Mouse (Mus musculus): ENCODE measurements around the gene Ube2o. TPM values are rescaled to one million over a fixed set of nuclear protein-coding genes. Genes with fewer than 3 reads are reported as not detected.

Gene Ube2o
- polyA plus RNA-seq, 1 experiment = 43.6 TPM

DNA sequence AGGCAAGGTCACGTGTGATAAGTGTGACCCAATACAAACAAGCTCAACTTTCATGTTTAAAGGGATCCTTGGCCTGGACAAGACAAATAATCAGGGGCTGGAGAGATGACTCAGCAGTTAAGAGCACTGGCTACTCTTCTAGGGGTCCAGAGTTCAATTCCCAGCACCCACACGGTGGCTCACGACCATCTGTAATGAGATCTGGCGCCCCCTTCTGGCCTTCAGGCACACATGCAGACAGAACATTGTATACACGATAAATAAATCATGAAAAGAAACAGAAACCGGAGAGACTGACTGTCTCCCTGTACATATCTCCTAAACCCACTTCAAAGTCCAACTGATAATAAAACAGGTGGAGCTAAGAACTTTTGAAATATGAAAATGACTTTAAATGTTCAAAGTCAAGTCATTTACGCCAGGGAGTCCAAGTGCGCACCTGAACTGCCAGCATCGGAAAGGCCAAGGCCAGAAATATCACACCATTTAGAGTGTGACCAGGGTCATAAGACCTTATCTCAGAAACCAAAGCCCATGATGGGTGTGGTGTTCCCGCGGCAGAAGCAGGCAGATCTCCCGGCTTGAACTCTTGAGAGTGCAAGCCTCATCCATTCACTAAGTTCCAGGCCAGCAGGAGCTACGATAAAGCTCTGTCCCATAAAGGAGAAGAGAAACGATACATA is 92.4 kb downstream of the Ube2o start:
- Histone ChIP-seq H3K9ac (ENCODE audit: low read depth, poor library complexity, severe bottlenecking) (peak overlapping the region; percentile 83), H3K36me3 (ENCODE audit: control insufficient read depth, insufficient read depth, low read length, poor library complexity, severe bottlenecking) (peaks cover 24% of the 10 kb centered on the region), H3K27me3 (ENCODE audit: control insufficient read depth, insufficient read depth, low read length, poor library complexity, severe bottlenecking) (no peaks in the 10 kb centered on the region), H3K4me3 (ENCODE audit: low read depth, low read length) (peak overlapping the region; percentile 72), H3K9me3 (replicated peaks; ENCODE audit: control insufficient read depth, insufficient read depth, low read length, poor library complexity, severe bottlenecking) (no peaks in the 10 kb centered on the region), H3K27ac (ENCODE audit: insufficient read depth, low read length) (no peak overlapping the region; the same call in 1 of the 2 replicates), H3K4me1 (ENCODE audit: control insufficient read depth, insufficient read depth, low read length) (no peaks in the 10 kb centered on the region)
- no peak for TF ChIP-seq EP300 (IDR thresholded peaks at IDR 0.05; ENCODE audit: insufficient read depth, low read depth, low read length)
- peak; percentile 71 for TF ChIP-seq CTCF (IDR thresholded peaks at IDR 0.05; ENCODE audit: low read depth, low read length)

DNA sequence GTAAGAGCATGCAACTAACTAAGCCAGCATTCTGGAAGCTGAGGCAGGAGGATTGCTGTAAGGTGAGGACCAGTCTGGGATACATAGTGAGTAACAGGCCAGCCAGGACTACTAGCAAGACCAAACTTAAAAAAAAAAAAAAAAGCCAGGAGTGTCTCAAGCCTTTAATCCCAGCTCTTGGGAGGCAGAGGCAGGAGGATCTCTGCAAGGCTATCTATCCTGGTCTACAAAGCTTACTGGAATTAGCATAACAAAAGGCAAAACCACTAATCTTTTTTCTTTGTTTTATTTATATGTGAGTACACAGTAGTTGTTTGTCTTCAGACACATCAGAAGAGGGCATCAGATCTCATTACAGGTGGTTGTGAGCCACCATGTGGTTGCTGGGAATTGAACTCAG is 93.0 kb downstream of the Ube2o start:
- TF ChIP-seq EP300 (IDR thresholded peaks at IDR 0.05; ENCODE audit: insufficient read depth, low read depth, low read length) (no peak), POLR2A (IDR thresholded peaks at IDR 0.05; ENCODE audit: insufficient read depth, low read length) (no peak), CTCF (IDR thresholded peaks at IDR 0.05; ENCODE audit: low read depth, low read length) (no peak)
- Histone ChIP-seq H3K27ac (ENCODE audit: insufficient read depth, low read length) (no peak overlapping the region), H3K4me1 (ENCODE audit: control insufficient read depth, insufficient read depth, low read length) (no peaks in the 10 kb centered on the region), H3K27me3 (ENCODE audit: control insufficient read depth, insufficient read depth, low read length, poor library complexity, severe bottlenecking) (no peaks in the 10 kb centered on the region), H3K36me3 (ENCODE audit: control insufficient read depth, insufficient read depth, low read length, poor library complexity, severe bottlenecking) (peaks cover 27% of the 10 kb centered on the region), H3K9me3 (replicated peaks; ENCODE audit: control insufficient read depth, insufficient read depth, low read length, poor library complexity, severe bottlenecking) (no peaks in the 10 kb centered on the region), H3K4me3 (ENCODE audit: low read depth, low read length) (no peak overlapping the region), H3K9ac (ENCODE audit: low read depth, poor library complexity, severe bottlenecking) (no peak overlapping the region)

Other genes starting within 250 kb of the Ube2o start
- gene Foxj1, start 246.0 kb downstream of the Ube2o start, polyA plus RNA-seq (2011; ENCODE audit: insufficient read depth, insufficient read length, low read depth, missing spikeins) = 11.7 and 12.3 TPM in 2 replicates
- 23.1 and 31.8 TPM in 2 replicates for gene Rnf157, start 168.4 kb downstream of the Ube2o start, polyA plus RNA-seq (2011; ENCODE audit: insufficient read depth, insufficient read length, low read depth, missing spikeins)
- gene Ubald2, start 147.4 kb downstream of the Ube2o start, polyA plus RNA-seq (2011; ENCODE audit: insufficient read depth, insufficient read length, low read depth, missing spikeins) = 443 and 531 TPM in 2 replicates
- 0.58 and 1.3 TPM in 2 replicates for gene Qrich2, start 115.2 kb downstream of the Ube2o start, polyA plus RNA-seq (2011; ENCODE audit: insufficient read depth, insufficient read length, low read depth, missing spikeins)
- gene Prpsap1, start 87.2 kb downstream of the Ube2o start, polyA plus RNA-seq (2011; ENCODE audit: insufficient read depth, insufficient read length, low read depth, missing spikeins) = 116 and 120 TPM in 2 replicates
- gene Sphk1, start 50.5 kb downstream of the Ube2o start, polyA plus RNA-seq (2011; ENCODE audit: insufficient read depth, insufficient read length, low read depth, missing spikeins) = 0.64 and 0.88 TPM in 2 replicates
- gene Aanat, start 5.0 kb upstream of the Ube2o start, polyA plus RNA-seq (2011; ENCODE audit: insufficient read depth, insufficient read length, low read depth, missing spikeins) = not detected in 2 replicates
- 36.5 and 39.1 TPM in 2 replicates for gene Rhbdf2, start 45.6 kb upstream of the Ube2o start, polyA plus RNA-seq (2011; ENCODE audit: insufficient read depth, insufficient read length, low read depth, missing spikeins)
- gene Prcd, start 72.1 kb upstream of the Ube2o start, polyA plus RNA-seq (2011; ENCODE audit: insufficient read depth, insufficient read length, low read depth, missing spikeins) = not detected in 2 replicates
- not detected in 2 replicates for gene Cygb, start 72.9 kb upstream of the Ube2o start, polyA plus RNA-seq (2011; ENCODE audit: insufficient read depth, insufficient read length, low read depth, missing spikeins)
- not detected in 2 replicates for gene St6galnac1, start 194.1 kb upstream of the Ube2o start, polyA plus RNA-seq (2011; ENCODE audit: insufficient read depth, insufficient read length, low read depth, missing spikeins)
- 20.4 and 22.1 TPM in 2 replicates for gene Mxra7, start 246.6 kb upstream of the Ube2o start, polyA plus RNA-seq (2011; ENCODE audit: insufficient read depth, insufficient read length, low read depth, missing spikeins)

Measured in ES-Bruce4 (cell line).